Mouse (Mus musculus): ENCODE data around the gene Adcy1. TPM values are rescaled to one million over a fixed set of nuclear protein-coding genes. Genes with fewer than 3 reads are reported as not detected.
"Not testable (repeated sequence)": the region's sequence is repeated elsewhere in the genome, so short reads cannot be mapped to it uniquely, and the experiment has no call there.

Gene Adcy1
- polyA plus RNA-seq, 1 experiment from 2014 or later = 0.07 TPM

- no peak overlapping the region for H3K4me3 ChIP-seq (replicated peaks)
- H3K4me1 ChIP-seq (replicated peaks) = no peaks in the 10 kb centered on the region
- H3K9me3 ChIP-seq (replicated peaks) = no peaks in the 10 kb centered on the region
- peaks cover 47% of the 10 kb centered on the region for H3K27me3 ChIP-seq
- no peaks in the 10 kb centered on the region for H3K36me3 ChIP-seq (replicated peaks)
- H3K27ac ChIP-seq (replicated peaks) = no peak overlapping the region
- no peak overlapping the region for H3K4me2 ChIP-seq
- WGBS (ENCODE audit: insufficient replicate concordance) = 10% methylated on average over 8 of the region's 8 CpGs
- H3K9ac ChIP-seq = no peak overlapping the region
- ATAC-seq (ENCODE audit: insufficient read depth) = no peak
Measured at GRCm38 (mm10) chr11:7215703-7216102, 152.4 kb downstream of the Adcy1 start.

DNA sequence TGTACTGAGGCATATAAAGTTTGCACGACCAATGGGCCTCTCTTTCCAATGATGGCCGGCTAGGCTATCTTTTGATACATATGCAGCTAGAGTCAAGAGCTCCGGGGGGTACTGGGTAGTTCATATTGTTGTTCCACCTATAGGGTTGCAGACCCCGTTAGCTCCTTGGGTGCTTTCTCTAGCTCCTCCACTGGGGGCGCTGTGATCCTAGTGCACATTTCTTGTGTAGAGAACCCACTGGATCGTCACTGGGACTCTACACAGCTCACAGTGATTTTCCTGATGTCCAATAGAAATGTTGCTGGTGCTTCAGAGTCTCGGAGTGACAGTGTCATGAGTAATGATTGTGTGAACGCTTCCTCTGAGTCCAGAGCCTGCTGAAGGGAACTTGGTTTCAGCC, 158.5 kb downstream of the Adcy1 start:
- H3K27ac ChIP-seq (replicated peaks); H3K4me3 ChIP-seq (replicated peaks); H3K4me2 ChIP-seq; H3K4me1 ChIP-seq (replicated peaks); ATAC-seq (ENCODE audit: insufficient read depth); H3K27me3 ChIP-seq; H3K9ac ChIP-seq; H3K36me3 ChIP-seq (replicated peaks); H3K9me3 ChIP-seq (replicated peaks): not testable (repeated sequence)
- 53% methylated on average over 8 of the region's 8 CpGs for WGBS (ENCODE audit: insufficient replicate concordance)

DNA sequence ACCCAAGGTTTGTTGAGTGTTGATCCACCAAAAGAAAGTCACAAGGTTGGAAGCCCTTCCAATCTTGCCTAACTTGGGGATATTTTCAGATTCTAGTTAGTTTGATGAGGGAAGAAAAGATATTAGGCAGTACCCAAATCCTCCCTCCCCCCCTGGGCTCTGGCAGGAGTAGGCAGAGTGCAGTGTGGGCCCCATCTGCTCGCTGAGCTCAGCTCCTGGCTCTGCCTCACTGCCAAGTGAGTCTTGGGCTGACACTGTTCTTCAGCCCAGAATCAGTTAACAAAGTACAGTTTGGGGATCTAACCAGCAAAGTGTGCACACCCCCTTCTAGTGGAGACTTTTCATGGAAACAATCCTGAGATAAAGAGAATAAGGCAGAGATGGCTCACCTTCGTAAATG, 162.9 kb downstream of the Adcy1 start:
- Histone ChIP-seq H3K27ac (replicated peaks) (no peak overlapping the region), H3K4me3 (replicated peaks) (no peak overlapping the region), H3K27me3 (no peaks in the 10 kb centered on the region), H3K9ac (no peak overlapping the region), H3K9me3 (replicated peaks) (no peaks in the 10 kb centered on the region), H3K4me1 (replicated peaks) (no peaks in the 10 kb centered on the region), H3K4me2 (no peak overlapping the region), H3K36me3 (replicated peaks) (no peaks in the 10 kb centered on the region)
- no peak for ATAC-seq (ENCODE audit: insufficient read depth)
- WGBS (ENCODE audit: insufficient replicate concordance) = 51% methylated on average over 2 of the region's 2 CpGs

GRCm38 (mm10) chr11:7226810-7227550, 163.7 kb downstream of the Adcy1 start:
- H3K4me2 ChIP-seq = no peak overlapping the region
- no peaks in the 10 kb centered on the region for H3K4me1 ChIP-seq (replicated peaks)
- 61% methylated on average over 7 of the region's 7 CpGs for WGBS (ENCODE audit: insufficient replicate concordance)
- no peaks in the 10 kb centered on the region for H3K36me3 ChIP-seq (replicated peaks)
- no peak overlapping the region for H3K4me3 ChIP-seq (replicated peaks)
- no peak overlapping the region for H3K9ac ChIP-seq
- H3K9me3 ChIP-seq (replicated peaks) = no peaks in the 10 kb centered on the region
- no peak overlapping the region for H3K27ac ChIP-seq (replicated peaks)
- no peaks in the 10 kb centered on the region for H3K27me3 ChIP-seq
- no peak for ATAC-seq (ENCODE audit: insufficient read depth)

DNA sequence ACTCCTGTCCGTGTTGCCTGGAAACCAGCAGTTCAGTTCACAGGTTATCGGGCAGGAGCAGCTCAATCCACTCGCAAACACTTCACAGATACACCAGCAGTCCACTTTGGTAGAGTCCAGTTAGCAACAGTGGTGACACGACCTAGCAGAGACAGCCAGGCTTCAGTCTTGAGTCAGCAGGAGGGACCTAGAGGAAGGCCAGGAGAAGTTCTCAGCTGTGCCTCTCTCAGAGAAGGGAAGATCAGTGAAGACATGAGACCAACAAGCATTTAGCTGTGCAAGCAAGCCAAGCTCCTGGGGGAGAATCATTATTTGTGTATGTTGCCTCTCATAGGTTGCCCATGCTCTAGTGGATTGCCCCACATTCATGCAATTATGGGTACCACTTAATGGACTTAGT, 164.8 kb downstream of the Adcy1 start:
- 55% methylated on average over 4 of the region's 4 CpGs for WGBS (ENCODE audit: insufficient replicate concordance)
- Histone ChIP-seq H3K36me3 (replicated peaks) (no peaks in the 10 kb centered on the region), H3K27me3 (no peaks in the 10 kb centered on the region), H3K9ac (no peak overlapping the region), H3K9me3 (replicated peaks) (no peaks in the 10 kb centered on the region), H3K4me3 (replicated peaks) (no peak overlapping the region), H3K4me1 (replicated peaks) (no peaks in the 10 kb centered on the region), H3K4me2 (no peak overlapping the region), H3K27ac (replicated peaks) (no peak overlapping the region)
- no peak for ATAC-seq (ENCODE audit: insufficient read depth)

Other genes starting within 250 kb of the Adcy1 start
- gene Gm11983, start 225.8 kb upstream of the Adcy1 start, polyA plus RNA-seq (2015; fragmentation: Nextera tagmentation; extraction: Ambion mirVana) = not detected in 2 replicates
- gene Gm11985, start 125.1 kb downstream of the Adcy1 start, polyA plus RNA-seq (2015; fragmentation: Nextera tagmentation; extraction: Ambion mirVana) = not detected in 2 replicates
- 170 and 287 TPM in 2 replicates for gene Igfbp1, start 134.3 kb downstream of the Adcy1 start, polyA plus RNA-seq (2015; fragmentation: Nextera tagmentation; extraction: Ambion mirVana)
- 18.9 and 19.5 TPM in 2 replicates for gene Igfbp3, start 150.4 kb downstream of the Adcy1 start, polyA plus RNA-seq (2015; fragmentation: Nextera tagmentation; extraction: Ambion mirVana)

Measured in liver, embryonic 15.5 days (tissue).